Mouse (Mus musculus) neural tube, embryonic 10.5 days (tissue): ENCODE measurements at regions not wholly inside any gene's neighbourhood (a gene's known extent, or its start where the extent isn't known, plus 50 kb on each side); places are given as distances from the start of the nearest gene placed in this dataset.
"Not testable (repeated sequence)": the region's sequence is repeated elsewhere in the genome, so short reads cannot be mapped to it uniquely, and the experiment has no call there.

Source experiments
- DNase-seq: peaks from one replicate; pipeline ENCODE4 v3.0.0-alpha.2; 2017; ENCODE audit warnings: low spot score; ENCODE audit errors: extremely low spot score

DNA sequence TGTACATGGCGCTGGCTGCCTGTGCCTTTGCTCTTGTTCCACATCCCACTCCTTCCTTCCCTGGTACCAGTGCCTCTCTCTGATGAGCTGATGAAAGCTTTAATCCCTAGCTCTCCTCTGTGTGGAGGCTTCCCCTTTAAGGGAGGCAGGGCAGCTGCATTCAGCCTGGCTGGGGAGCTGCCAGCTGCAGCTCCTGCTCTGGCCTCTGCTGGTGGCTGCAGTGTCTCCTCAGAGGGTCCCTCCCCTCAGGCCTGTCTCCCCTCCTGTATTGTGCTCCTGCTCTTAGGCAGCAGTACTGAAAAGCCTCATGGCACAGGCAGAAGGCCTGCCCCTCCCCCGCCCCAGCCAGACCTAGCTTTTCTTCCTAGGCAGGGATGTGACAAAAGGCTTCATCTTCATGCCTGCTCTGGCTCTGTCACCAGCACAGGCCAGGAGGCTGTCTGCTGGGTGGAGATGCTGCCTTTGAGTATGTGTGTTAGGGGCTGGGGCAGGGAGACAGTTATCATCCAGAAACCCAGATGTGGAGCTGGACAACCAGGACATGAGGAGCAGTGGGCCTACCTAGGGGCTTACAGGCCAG lies 97.7 kb upstream of the Zcchc13 start:
- not testable (repeated sequence) for DNase-seq

- DNase-seq: peak; percentile 56
Measured at GRCm38 (mm10) chrX:103533306-103533705, 97.1 kb upstream of the Zcchc13 start.

GRCm38 (mm10) chrX:103533831-103534230 lies 96.6 kb upstream of the Zcchc13 start:
- DNase-seq: no peak

DNA sequence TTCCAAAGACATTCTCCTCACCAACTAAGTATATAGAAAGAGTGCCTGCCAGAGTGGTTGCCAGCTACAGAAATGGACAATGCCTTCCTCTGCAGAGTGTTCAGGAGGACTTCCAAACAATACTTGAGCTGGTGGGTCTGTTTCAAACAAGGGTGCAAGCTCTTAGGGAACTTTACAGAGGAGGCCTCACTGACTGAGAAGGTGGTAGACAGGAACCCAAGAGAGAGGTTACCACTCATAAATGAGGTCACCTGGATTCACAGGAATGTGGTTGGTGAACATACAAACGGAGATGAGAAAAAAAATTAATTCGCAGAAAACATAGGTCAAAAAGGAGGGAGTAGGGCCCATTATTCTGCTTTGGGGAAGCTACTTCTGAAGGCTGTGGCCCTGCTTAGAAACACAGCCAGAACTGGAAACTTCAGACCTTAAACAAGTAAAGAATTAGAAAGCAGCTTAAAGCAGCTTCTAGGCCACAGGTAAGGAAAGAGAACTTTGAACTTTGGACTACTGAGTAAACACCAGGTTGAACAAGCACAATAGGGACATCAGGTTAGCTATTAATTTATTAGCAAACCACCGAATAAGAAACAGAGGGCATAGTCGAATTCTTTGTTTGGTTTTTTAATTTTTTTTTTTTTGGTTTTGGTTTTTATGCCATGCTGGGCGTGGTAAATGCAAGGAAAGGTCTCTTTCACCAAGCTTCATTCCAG lies 83.7 kb upstream of the Zcchc13 start:
- DNase-seq: no peak

DNA sequence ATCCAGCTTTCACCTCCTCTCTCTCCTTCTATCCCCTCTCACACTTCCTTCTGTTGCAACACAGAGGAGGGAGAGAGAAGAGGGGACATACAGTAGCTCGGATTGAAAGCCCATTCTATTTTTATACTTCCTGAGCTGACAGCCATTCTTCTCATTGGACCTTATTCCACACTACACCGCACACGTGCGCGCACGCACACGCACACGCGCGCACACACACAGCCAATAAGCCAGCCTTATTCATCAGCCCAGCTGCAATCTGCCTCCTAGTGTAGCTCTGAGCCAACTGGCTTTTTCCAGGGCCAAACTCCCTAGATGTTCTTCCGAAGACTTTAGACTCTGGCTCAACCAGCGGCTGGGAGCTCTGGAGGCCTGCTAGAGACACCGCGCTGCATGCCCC lies 79.1 kb upstream of the Zcchc13 start:
- DNase-seq: no peak

- DNase-seq: no peak
Measured at GRCm38 (mm10) chrX:103553196-103553595, 77.2 kb upstream of the Zcchc13 start.

DNA sequence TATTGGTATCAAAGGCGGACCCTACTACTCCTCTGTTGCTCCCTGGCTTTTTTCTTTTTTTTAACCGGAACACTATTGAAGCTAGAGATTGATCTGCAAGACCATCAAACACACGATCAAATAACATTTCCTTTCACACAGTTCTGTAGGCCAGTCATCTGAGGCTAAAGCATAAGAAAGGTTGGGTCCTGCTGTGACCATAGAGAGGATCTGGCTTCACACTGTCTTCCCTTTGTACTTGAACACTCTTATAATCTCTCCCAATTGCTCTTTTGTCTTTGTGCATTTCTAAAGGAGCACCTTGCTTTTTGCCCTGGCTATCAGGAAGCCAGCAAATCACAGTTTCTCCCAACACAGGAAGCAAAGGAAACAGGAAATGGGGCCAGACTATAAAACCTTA lies 76.8 kb upstream of the Zcchc13 start:
- DNase-seq: no peak

GRCm38 (mm10) chrX:103555041-103555986 lies 75.1 kb upstream of the Zcchc13 start:
- DNase-seq: peak; percentile 19

DNA sequence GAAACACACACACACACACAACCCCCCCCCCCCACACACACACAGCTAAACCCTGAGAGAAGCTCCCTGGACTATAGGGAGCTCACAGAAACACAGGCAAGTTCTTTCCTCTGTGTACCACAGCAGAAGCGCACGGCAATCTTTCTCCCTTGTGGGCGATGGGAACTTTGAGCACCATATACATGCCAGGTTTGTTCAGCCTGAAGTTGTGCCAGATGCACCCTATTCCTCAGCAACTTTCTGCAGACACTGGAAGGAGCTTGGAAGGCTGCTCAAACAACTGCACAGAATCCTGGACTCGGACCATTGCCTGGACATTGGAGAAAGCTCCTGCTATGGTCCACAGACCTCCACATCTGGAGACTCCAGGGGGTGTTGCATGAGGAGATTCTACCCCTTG lies 74.3 kb upstream of the Zcchc13 start:
- DNase-seq: no peak

DNA sequence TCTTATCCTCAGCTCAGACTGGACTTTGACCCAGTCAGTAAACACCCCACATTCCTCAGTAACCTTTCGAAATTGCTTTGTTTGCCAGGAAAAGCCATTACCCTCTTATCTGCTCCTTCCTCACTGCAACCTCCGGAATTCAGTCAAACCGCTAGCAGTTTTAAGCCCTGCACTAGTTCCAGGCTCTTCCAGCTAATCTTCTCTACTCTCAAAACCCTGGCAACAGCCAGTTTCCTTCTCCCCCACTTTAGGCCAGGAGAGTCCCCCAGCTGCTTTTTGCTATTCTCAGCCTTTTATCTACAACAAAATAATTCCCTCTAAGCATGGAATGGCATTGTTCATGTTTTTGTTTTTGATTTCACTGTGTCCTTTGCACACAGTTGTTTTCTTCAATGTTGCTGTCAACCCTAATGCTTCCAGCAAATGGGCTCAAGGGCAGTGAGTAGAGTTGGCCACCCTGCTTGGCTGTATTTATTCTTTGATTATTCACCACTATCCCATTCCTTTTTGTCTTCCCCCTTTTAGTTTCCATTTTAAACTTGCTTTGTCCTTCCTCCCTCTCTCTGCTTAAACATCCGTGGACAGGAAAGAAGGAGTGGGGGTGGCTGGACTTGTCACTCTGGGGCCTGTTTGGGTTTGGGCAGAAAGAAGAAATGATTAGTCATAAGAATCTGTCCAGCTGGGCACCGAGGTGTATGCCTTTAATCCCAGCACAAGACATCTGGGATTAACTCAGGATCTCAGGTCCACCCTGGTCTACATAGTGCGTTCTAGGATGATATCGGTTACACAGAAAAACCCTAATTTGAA lies 73.5 kb upstream of the Zcchc13 start:
- no peak for DNase-seq

DNA sequence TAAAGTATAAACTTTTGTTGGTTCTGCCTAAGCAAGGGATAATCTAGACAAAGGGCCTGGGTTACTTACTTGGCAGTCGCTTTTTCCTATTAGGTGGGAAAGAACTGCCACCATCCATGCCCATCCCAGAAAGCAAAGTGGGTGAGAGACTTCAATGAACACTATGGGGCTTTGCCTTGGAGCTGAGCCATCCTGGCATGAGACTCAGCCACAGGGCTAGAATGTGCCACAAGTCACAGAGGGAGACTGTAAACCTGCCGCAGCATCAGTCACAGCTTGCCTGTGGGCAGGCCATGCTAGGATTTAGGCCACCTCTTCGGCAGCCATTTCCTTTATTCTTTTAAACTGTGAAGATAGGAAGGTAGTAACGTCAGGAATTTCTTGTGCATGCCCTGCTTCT lies 72.9 kb upstream of the Zcchc13 start:
- DNase-seq: no peak

GRCm38 (mm10) chrX:103563531-103564246 lies 66.7 kb upstream of the Zcchc13 start:
- DNase-seq: no peak

DNA sequence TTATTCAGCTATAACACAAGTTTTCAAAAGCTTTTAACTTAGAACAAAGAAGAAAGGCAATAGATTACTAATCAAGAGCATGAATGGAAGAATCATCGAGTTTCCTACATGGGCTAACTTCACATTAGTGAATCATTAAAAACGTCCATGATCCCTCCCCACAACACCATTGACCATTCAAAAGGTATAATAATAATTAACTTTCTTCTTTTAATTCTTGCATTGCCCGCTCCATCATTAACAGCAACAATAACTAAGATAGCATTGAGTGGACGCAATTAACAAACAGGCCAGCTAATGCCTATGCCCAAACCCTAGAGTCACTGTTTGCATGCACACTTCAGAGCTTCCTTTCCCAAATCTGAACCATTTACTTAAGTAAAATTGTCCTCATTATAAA lies 57.0 kb upstream of the Zcchc13 start:
- no peak for DNase-seq

DNA sequence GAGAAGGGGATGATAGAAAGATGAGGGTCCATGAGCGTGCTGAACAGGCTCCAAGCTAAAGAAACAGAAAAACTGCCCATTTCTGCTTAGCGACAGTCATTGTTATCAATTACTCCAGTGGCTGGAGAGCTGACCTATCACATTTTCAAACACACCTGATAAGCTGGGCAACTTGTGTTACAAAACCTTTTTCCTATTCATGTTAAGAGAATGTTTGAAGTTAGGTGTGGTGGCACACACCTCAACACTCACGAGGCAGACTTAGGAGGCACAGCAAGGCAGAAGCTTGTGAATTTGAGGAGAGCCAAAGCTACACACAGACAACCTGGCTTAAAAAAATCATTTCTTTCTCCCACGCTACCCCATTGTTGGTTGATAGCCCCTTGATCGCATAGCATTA lies 50.9 kb upstream of the Zcchc13 start:
- DNase-seq: no peak
